Mouse (Mus musculus) heart, postnatal 0 days (tissue): ENCODE data around the gene Syt16.

Experiments used
- CTCF ChIP-seq: IDR thresholded peaks from 2 replicates; pipeline ENCODE4 v1.5.1; 2016; ENCODE audit warnings: antibody characterized with exemption, control low read depth, low read depth
- EP300 ChIP-seq: IDR thresholded peaks from 2 replicates; pipeline ENCODE4 v1.6.1; 2016; ENCODE audit warnings: antibody characterized with exemption, low read depth

- TF ChIP-seq CTCF (no peak), EP300 (no peak)
Measured at GRCm38 (mm10) chr12:74264846-74265245, 267.4 kb downstream of the Syt16 start.
